Mouse (Mus musculus) layer of hippocampus, adult 18-20 months (tissue): ENCODE measurements around the gene Timeless. TPM values are rescaled to one million over a fixed set of nuclear protein-coding genes. Genes with fewer than 3 reads are reported as not detected.
"Not testable (repeated sequence)": the region's sequence is repeated elsewhere in the genome, so short reads cannot be mapped to it uniquely, and the experiment has no call there.

ENCODE experiments used
- DNase-seq, 2 experiments: peaks; one replicate each; pipeline ENCODE4 v3.0.0; 2022; ENCODE audit warnings: low spot score in 2 of 2
- total RNA-seq, 2 experiments: library from RNA; stranded (reverse); gene quantifications; 2 replicates each; pipeline ENCODE4 v1.2.3; 2021

The Timeless gene
- total RNA-seq, 2 experiments from 2014 or later: 4.1 to 4.6 TPM

- DNase-seq: no peak
Measured at GRCm38 (mm10) chr10:128253677-128254255, 21.9 kb downstream of the Timeless start, which contains the start of gene Apon. Apon (plus strand) TSS chr10:128254096.

DNA sequence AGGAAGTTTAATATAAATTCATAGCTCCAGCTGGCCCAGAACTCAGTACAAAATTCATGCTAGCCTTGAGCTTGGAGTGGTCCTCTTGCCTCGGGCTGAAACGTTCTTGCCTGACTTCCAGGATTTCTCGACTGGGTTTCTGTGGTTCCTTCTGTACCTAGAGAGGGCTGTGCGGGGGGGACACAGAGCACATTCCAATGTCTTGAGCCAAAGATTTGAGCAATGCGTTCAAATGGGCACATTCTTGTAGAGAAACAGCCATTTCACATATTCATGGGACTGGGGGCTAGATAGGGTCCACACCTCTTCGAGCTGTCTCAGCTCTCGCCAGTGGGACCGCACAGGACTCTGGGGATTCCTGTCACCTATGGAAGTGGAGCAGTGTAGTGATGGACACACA, 24.1 kb downstream of the Timeless start:
- no peak for DNase-seq

- DNase-seq: no peak
Measured at GRCm38 (mm10) chr10:128256328-128256727, 24.5 kb downstream of the Timeless start.

DNA sequence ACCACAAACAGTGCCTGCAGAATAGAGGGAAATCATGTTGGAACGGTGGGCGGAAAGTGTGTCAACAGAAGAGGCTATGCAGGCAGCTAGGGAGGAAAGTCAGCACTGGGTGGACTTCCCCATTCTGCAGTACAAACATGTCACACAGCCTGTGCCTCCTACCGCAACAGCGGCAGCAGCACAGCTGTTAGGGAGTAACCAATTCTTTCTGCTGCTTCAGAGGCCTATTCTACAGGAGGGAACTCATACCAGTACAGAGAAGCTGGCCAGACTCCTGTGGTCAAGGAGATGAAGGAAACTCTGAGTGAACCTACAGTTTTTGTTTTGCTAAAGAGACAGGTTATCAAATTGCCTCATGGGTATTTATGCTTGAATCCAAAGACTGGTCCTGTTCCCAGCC, 27.1 kb downstream of the Timeless start:
- DNase-seq: no peak

DNA sequence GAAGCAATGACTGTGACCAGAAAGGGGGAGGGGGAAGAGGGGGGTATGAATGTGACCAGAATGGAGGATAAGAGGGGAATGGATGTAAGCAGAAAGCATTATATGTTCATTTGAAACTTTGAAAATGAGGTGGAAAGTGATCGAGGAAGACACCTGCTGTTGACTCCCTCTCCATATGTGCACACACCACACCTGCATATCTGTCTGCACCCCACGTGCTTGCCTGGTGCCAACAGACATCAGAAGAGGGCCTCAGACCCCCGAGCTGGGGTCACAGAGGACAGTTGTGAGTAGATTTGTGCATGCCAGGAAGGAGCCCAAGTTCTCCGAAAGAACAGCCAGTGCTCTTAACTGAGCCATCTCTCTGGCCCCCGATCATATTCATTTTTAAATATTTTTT, 28.1 kb downstream of the Timeless start:
- DNase-seq: no peak

DNA sequence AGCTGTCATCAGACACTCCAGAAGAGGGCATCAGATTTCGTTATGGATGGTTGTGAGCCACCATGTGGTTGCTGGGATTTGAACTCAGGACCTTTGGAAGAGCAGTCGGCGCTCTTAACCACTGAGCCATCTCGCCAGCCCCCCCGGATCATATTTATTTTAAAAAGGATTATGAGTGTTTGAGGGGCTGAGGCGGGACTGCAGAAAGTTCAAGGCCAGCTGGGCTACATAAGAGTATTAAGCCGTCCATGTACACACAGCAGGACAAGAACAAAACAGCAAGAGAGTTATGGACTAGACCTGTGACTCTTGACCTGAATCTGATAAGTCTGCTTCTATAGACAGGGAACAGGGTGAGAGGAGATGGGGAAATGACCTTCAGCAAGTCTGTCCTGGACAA, 28.5 kb downstream of the Timeless start:
- DNase-seq: not testable (repeated sequence)

- no peak for DNase-seq
Measured at GRCm38 (mm10) chr10:128262300-128262699, 30.4 kb downstream of the Timeless start.

GRCm38 (mm10) chr10:128263393-128264310, 31.8 kb downstream of the Timeless start:
- no peak for DNase-seq

DNA sequence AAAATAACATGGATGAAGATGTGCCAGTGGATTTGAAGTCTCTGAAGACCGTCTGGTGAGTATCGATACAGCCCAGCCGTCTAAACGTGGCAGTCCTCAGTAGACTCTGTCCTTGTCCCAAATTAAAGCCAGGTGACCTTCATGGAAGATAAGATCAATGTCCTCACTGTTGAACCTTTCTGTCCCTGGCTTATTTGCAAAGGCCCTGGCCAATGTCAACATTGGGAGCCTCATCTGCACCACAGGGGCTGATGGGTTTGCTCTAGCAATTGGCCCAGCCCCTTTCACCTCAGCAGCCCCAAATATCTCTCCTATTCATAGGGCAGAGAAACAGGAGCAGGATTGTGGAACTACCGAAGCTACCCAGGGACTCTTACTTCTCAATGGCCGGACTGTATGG, 36.5 kb downstream of the Timeless start, which contains the start of gene Apof:
TSS of gene Apof (plus strand) at position 301 of the 400 bp plus-strand sequence.
- DNase-seq: no peak

GRCm38 (mm10) chr10:128269206-128269910, 37.5 kb downstream of the Timeless start:
- no peak for DNase-seq

GRCm38 (mm10) chr10:128270287-128270841, 38.5 kb downstream of the Timeless start, which contains the start of gene Stat2:
Stat2 (plus strand) TSS chr10:128270559.
- DNase-seq: peak; percentile 96 to 98

DNA sequence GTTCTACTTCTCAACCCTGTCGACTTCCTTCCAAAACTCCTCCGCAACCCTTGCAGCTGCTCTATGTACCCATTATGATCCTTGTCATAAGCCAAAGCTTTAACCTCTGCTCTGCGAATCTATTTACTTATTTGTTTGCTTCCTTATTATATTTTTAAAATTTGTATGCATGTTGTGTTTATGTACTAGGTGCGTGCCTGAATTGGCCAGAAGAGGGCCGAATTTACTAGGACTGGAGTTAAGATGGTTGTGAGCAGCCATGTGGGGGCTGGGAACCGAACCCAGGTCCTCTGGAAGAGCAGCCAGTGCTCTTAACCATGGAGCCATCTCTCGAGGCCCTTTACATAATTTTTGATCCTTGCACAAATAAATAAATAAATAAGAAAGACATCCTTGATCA, 39.0 kb downstream of the Timeless start:
- no peak for DNase-seq

DNA sequence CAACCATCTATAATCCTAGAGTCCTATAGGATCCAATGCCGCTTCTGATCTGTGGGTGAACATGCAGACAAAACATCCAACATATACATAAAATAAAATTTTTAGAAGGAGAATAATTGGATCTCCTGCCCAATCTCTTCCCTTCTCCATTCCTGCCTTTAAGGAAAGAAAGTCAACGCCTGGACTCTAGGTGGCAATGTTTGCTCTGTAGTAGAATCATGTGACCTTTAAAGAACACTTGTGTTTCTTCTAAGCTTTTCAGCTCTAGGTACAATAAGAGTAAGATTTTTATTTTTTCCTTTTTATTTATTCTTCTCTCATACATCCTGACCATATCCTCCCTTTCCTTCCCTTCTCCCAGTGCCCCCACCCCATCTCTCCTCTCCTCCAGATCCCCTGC, 40.0 kb downstream of the Timeless start:
- no peak for DNase-seq

DNA sequence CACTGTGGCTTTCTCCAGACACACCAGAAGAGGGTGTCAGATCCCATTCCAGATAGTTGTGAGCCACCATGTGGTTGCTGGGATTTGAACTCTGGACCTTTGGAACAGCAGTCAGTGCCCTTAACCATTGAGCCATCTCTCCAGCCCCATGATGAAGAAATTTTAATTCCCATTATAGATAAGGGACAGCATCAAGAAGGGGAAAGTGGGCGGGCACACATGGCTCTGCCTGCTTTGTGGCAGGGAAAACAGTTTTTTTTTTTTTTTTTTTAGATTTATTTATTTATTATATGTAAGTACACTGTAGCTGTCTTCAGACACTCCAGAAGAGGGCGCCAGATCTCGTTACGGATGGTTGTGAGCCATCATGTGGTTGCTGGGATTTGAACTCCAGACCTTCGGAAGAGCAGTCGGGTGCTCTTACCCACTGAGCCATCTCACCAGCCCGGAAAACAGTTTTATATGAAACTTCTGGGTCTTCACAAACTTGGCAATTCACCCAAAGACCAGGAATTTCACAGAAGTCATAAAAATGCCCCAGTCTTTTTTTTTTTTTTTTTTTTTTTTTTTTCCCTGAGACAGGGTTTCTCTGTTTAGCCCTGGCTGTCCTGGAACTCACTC, 41.1 kb downstream of the Timeless start:
- not testable (repeated sequence) for DNase-seq

DNA sequence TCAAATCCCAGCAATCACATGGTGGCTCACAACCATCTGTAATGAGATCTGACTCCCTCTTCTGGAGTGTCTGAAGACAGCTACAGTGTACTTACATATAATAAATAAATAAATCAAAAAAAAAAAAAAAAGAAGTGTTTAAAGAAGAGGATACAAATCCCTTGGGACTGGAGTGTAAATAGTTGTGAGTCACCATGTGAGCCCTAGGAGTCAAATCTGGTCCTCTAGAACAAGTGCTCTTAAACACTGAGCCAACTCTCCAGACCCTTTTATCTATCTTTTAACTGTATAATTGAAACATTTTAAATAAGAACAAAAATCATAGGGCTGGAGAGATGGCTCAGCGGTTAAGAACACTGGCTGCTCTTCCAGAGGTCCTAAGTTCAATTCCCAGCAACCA, 43.5 kb downstream of the Timeless start:
- DNase-seq: not testable (repeated sequence)

DNA sequence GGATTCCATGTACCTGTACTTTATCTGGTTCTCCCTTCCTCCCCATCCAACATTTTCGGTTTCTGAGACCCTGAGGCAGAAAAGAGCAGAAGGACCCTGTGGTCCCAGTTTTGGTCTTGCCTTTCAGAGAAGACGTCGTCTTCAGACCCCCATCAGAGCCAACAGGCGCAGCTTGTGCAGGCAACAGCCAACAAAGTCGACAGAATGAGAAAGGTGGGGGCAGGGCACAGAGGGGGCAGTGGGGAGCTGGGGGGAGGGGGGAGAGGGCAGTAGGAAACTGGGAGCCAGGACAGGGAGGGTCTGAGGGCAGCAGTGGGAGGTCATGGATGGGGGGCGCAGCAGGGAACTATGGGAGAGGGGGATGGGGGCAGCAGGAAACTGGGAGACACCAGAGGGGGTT, 46.3 kb downstream of the Timeless start:
- no peak for DNase-seq

- no peak for DNase-seq
Measured at GRCm38 (mm10) chr10:128280943-128281342, 49.1 kb downstream of the Timeless start.

GRCm38 (mm10) chr10:128281682-128282081, 49.8 kb downstream of the Timeless start:
- no peak for DNase-seq

DNA sequence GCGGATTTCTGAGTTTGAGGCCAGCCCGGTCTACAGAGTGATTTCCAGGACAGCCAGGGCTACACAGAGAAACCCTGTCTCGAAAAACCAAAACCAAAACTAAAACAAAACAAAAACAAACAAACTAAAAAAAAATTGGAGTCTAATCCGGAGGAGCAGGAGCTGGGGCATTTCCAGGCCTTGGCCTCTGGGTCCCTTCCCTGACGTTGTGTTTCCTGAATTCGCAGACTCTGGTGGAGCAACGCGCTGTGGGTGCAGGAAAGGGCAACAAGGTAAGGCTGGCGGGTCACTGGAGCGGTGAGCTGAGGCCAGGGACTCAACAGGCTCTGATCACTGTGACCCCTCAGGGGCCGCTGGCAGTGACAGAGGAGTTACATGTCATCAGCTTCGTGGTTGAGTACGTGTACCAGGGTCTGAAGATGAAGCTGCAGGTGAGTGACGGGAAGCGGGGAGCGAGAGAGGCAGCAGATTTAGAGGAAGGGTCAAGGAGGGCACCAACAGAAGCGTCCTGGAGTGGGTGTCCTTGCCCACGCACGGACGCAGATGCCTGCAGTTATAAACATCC, 51.1 kb downstream of the Timeless start:
- DNase-seq: no peak
